Mouse (Mus musculus) right cerebral cortex, postnatal 25 days (tissue): ENCODE data around the gene Thrb.

ENCODE experiments used
- DNase-seq: peaks from one replicate; pipeline ENCODE4 v3.0.0; 2022

Thrb gene

DNA sequence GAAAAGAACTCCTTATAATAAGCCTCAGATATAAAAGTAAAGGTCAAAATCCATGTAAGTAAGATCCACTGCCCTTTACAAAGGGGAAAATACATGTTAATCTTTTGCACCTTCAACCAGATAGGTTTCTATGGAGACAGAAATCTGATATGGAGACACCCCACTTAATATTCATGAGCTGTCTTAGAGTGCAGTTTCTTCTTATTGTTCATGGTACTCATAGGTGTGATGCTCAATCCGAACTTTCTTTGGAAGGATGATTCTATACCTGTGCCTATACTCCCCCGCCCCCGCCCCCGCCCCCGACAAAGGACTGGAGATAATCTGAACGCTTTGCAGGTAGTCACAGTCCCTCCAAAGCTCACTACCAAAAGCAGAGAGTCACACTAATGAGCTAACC, 312.6 kb downstream of the Thrb start:
- no peak for DNase-seq

DNA sequence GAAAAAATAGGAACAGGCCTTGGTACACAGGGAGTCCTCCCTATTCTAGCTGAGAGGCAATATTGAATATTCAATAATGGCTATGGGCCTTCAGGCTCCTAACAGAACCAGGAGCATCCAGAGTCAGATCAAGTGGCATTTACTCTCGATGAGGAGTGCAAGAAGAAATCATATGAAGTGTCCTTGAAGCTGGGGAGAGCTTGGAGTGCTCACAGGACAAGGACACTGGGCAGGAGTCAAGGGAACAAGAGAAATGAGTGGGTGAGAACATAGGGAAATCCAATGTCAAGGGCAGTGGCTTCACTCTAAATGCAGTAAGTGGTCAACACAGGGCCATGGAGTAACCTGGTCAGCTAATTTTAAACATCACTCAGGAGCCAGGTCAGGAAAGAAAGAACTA, 315.7 kb downstream of the Thrb start:
- DNase-seq: no peak

DNA sequence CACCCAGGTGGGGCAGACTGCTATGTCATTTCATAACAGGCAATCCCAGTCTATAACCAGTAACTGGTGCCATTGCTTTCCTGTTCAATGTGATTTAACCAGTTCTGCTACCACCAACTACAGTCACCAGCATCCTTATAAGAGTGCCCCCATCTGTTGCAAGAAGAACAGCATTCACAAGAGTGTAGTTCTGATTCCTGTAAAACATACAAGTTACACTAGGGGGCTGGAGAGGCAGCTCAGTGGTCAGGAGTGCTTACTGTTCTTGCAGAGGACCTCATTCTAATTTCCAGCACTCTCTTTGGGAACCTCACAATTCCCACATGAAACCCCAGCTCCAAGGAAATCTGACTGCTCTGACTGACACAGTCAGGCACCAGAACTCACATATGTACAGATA, 318.2 kb downstream of the Thrb start:
- no peak for DNase-seq

DNA sequence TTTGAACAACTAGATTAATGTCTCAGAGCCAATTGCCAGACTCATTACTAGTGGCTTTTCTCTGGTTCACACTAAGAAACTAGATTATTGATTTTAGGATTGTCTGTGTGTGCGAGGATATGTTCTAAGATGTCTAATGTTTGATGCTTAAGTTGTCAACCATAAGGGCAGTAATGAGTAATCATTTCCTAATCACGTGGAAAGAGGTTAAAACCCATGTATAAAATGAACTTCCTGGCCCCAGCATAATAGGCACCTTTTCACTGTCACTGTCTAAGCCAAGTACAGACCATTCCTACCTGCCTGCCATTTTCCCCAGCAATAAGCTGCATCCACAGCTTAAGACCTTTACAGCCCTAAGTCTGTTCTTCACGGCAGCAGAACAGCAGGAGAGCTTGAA, 321.2 kb downstream of the Thrb start:
- no peak for DNase-seq

DNA sequence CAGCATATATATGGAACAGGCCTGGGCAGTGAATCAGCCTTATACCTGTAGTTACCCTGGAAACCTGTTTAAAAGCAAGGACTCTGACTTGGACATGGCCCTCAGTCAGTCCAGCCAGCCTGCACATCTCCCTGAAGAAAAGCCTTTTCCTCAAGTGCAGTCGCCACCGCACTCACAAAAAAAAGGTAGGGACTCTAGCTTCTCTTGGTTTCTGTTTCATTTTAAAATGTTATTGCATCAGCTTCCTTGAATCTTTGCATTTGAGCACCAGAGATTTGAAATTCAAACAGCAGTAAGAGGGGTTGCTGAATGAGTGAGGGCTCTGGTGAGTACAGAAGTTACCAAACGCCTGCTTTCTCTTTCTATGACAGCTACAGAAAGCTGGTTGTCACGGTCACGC, 322.0 kb downstream of the Thrb start:
- DNase-seq: no peak

DNA sequence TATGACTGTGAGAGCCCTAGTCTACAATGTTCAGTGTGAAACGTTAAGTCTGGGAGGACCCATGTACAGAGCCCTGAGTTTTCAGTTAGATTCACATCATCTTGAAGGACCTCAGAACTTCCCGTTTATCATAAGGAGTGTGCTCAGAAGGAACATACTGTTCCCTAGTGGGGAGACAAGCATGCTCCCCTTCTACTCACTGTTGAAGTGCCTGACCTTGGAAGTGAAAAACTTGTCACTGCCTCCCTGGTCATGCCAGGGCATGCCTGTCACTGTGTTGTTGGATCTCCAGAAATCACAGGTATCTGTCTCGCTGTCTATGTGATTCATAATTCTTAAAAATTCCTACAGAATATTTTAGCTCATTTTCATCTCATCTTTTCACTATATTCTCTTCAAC, 323.3 kb downstream of the Thrb start:
- no peak for DNase-seq

DNA sequence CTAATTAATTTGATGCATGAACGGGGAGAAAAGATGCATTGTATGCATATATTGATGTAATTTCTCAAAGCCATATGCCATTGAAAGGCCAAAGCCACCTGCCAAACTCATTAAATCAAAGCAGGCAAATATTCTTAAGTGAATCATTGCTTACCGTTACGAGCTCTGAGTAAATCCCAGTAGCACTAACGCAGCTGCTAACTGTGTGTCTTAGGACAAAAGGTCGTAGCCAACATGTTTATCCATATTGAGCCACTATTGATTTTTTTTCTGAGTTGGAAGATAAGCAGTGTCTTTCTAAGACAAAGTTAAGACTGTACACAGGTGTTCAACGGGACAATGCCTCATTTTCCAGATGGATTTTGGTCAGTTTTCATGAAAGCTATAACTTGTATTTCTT, 323.8 kb downstream of the Thrb start:
- no peak for DNase-seq

DNA sequence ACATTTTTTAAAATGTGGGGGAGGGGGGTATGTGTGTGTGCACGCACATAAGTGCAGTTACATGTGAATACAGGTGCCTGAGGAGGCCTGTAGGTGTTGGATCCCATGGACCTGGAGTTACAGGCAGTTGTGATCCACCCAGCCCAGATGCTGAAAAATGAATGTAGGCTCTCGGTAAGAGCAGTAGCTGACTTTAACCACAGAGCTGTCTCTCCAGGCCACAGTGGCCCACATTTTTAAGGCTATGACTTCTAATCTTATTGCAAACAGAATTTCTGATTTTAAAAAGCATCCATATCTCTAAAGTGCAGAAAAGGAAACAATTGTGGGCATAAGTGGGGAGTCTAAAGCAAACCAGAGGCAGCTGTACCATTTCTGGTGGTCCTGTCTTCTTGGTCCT, 328.5 kb downstream of the Thrb start:
- DNase-seq: no peak

DNA sequence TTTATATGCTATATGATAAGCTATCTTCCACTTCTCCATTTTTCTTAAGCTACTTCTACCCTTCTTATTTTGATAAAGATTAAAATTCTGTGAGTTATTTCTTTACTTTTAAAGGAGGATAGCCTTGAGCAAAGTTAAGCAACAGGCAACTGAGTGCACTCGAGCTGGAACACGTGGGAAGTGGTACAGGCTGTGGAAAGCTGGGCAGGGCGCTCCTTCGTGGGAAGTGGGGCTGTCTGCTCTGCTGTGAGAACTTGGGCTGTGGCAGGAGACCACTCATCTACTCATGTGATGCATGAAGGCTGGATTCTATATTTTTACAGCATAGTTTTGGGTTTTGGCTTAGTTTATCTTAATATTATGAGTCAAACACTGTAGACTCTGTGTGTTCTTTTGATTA, 329.1 kb downstream of the Thrb start:
- DNase-seq: no peak

DNA sequence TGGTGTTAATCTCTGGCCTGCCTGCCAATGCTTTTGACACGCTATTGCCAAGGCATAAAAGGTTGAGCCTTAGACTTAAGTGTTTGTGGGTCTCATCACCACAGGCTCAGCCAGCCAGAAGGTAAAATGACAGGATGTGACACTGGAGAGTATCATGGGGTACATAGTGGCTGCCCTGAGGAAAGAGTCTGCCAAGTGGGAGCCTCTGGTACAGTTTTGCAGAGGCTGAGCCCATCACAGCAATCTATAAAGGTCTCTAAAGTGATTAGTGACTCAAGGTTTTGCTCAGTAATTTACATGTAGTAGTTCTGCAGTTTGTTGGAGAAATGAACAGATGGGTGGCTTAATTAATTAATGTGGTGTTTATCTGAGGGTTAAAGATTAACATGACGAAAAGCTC, 330.1 kb downstream of the Thrb start:
- no peak for DNase-seq

DNA sequence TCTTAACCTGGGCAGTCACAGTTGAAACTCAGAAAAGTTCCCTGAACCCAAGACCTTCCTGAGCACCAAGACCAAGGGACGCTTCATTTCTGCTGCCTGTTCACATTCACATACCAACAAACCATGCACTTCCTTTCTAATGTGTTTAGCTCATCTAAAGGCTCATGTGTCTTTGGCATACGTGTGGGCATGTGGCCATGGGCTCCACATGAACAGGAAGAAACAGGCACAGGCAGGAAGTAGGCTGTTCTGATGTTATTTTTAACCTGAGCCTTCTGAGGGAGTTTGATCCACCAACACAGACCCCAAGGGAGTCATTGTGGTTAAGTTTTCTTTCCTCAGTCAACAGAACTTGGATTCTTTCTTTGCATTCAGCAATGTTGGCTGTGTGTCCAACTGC, 341.8 kb downstream of the Thrb start:
- no peak for DNase-seq

DNA sequence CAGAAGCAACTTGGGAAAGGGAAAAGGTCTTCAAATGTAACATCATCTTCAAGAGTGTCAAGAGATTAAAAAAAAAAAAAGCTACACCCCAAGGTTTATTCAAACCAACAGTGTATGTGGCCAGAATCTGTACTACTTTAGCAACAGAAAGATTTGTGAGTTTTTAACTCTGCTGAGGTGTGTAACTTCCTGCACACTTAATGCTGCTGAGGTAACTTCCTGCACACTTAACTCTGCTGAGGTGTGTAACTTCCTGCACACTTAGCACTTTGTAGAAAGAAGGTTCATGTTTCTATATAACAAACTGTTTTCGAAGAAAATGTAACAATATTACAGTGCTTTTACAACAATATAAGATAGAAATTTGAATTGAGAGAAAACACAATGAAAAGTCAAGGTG, 343.6 kb downstream of the Thrb start:
- no peak for DNase-seq

DNA sequence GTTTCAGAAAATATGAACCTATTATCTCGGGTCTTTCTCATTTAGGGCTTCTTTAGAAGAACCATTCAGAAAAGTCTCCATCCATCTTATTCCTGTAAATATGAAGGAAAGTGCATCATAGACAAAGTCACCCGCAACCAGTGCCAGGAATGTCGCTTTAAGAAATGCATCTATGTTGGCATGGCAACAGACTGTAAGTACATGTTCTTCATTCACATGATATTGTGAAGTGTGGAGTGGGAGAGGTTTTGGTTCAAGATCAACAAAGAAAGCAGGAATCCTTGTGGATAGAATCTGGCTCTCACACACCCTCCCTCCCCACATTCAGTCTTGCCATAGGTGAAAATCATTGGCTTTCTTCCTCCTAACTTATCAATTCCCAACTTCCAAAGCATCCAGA, 348.5 kb downstream of the Thrb start:
- no peak for DNase-seq

DNA sequence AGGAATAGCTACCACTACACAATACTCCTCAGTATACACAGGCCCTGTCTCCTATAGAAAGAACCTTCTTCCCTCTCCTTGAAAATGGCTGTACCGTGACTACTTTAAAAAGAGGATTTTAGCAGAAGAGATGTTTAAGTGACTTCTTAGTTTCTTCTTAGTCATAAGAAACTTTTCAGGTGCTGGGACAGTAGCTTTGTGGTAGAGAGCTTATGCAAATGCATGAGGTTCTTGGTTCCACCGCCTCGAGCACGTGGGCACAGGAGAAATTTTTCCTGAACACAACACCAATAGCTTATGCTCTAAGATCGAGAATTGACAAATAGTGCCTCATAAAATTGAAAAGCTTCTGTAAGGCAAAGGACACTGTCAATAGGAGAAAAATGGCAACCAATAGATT, 356.5 kb downstream of the Thrb start:
- DNase-seq: no peak

DNA sequence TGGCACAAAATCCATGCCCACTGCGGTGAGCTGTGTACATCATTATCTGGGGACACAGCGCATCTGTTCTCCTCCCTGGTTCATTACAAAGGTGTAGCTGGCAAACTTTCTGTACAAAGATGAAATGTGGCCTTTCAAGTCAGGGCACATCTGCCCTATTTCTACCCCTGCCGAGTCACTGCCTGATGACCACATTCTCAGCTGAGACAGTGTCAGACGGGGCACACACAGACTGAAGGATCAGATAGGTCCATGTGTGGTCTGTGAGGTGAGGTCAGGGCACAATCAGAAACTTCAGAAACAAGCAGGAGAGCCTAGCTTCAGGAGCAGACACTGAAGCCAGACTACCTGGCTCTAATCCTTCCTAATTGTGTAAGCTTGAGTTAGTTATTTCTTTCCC, 360.1 kb downstream of the Thrb start:
- no peak for DNase-seq

DNA sequence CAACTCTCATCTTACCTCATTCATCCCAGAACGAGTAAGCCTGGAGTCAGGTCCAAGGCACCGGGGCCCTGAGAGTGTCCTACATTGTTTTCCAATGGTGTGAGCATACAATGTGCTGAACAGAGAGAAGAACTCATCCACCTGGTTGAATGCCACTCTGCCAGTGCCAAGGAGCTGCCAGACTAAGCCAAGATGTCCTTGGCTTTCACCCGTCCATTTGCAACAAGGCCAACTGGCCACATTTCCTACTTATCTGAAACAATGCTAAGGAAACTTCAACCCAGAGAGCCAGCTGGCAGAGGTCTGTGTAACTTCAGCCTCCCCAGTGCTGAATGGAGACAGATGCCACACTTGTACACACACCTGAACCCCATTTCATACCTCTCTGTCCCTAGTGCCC, 360.6 kb downstream of the Thrb start:
- DNase-seq: no peak

DNA sequence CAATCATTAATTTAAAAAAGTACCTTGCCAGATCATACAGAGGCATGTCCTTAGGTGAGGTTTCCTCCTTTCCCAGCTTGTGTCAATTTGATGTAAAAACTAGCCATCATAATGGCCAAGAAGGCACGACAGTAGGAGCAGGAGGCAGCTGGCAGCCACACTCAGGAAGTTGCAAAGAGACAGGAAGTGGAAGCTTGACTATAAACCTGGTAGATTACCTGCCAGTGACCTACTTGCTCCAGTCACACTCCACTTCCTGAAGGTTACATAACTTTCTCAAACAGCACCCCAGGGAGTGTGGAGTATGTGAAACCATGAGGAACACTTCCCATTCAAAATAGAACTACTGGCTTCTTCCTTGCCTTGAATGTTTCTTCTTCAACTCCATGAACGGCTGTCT, 361.7 kb downstream of the Thrb start:
- DNase-seq: no peak

DNA sequence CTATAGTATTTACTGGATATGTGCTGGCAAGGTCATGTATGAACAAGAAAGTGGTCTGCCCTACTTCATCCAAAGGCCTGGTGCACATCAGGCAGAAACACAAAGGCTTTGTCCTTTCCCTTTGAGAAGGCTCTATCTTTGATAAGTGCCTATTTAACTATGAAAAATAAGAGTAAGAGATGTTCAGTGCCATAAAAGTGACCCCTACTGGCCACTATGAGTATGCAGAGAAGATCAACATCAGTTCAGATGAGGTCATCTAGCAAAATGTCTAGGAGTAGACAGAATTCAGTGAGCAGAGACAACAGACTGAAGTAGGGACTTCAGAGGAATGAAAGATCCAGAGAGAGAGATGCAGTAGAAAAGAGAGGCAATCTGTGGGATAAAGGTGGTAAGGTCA, 362.3 kb downstream of the Thrb start:
- DNase-seq: no peak

DNA sequence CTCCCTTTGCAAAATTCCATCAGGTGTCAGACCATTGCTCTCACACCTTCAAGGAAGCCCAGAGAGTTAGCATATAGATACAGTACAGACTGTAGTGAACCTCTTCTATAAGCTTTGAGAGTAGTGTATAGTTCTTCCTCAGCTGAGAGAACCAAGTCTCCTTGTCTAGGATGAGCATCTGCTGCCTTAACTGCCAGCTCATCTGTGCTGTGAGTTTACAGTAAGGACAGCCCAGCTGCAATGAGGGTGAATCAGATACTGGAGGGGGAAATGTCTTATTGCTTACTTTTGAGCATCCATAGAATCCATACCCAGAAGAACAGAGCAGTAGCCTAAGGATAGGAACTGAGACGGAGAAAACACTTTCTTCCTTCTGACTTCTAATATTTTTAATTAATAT, 367.8 kb downstream of the Thrb start:
- DNase-seq: no peak

DNA sequence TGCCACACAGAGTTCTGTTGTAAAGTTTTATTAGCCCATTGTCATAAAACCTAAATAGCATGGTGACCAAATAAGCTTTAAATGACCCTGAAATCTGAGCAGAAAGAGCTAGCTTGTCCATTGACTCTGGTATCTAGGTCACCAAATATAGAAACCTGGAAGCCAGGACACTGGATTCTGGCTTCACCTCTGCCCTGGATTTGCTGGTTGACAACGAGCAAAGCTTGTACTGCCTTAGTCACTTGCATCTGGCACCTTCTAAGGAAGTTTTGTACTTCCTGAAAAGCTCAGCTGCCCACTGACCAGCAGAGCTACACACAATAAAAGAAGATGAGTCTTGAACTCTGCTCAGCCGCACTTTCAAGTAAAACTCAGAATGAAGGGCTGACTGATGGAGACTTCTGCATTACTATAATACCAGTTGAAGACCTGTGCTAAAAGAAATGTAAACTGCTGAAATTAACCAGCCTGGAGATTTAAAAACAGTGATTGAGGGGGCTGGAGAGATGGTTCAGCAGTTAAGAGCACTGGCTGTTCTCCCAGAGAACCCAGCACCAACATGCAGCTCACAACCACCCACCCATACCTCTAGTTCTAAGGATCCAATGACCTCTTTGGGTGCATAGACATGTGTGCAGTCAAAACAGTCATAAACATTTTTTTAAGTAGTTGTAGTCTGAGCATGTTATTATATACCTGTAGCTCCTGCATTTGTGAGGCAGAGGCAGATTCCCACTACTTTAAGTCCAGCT, 369.3 kb downstream of the Thrb start:
- DNase-seq: no peak

DNA sequence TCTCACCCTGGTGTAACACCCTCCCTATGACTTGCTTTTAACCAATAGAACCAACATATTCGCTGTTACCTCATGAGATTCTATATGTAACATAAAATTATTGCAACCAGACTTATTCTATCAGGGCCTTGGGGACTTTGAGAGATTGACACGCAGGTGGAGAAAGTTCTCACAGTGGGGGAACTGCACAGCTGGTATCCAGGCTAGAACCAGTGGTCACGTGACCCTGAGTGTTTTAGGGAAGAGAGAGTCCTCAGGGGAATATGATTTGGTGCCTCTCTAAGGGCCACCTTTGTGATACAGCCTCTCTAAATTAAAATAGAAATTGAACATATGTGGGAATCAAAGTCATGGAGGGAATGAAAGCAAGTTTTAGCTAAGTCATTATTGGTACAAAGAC, 371.9 kb downstream of the Thrb start:
- DNase-seq: no peak

DNA sequence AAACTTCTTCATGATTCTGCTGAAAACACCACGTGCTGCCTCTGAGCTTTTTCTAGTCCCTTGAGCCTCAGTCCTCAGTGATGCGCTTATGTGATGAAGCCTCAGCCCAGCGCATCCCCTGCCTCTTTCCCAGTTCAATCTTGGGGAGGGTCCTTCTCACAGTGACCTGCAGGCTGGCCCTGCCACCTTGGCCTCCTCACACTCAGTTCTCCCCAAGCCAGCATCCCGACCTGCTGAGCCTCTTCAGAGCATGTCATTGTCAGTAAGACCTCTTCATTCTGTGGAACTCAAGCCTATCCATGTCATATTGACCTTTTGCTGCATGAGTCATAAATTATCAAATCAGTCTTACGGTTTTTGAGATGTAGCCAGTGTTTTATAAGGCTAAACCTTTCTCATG, 376.5 kb downstream of the Thrb start:
- DNase-seq: no peak

DNA sequence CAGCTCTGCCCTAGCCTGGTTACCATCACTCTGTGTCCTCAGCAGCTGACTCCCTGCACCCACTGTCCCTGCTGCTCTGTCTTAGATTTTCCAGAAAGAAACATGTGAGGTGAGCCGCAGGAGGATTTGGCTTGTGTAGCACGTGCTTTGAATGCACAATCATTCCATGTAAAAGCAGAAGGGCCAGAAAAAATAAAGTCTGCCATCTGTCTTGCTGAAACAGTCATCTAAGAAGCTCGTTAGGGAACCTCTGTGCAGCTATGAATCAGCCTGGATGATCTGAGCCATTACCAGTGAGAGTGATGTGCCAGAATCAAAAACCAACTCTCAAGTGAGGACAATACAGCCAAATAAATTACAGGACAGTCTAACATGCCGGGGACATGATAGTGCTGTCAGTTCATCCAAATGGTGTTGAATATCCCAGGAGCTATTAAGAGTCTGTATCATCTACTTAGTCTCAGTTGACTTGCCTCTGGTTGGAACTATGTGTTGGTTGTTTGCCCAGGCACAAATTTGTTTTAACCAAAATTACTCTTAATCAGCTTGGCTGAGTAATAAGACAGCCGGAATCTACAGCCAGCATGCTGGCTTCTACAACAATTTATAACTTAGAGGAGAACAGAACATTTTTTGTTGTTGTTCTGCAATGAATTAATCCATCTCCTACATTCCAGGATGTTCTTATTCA, 402.2 kb downstream of the Thrb start:
- DNase-seq: peak; percentile 59
